Mouse (Mus musculus) c-Kit-positive CD71-positive TER-119-positive erythroid progenitor cells, embryonic 14.5 days (primary cell): ENCODE measurements around the gene Ptger1.
A peak's percentile ranks its signal among the peaks of the same experiment; 100 is the strongest.

Experiments used
- DNase-seq: peaks from one replicate; pipeline ENCODE4 v3.0.0-alpha.2; 2013; ENCODE audit warnings: low spot score

Gene Ptger1

GRCm38 (mm10) chr8:83656484-83657246 lies 9.8 kb upstream of the Ptger1 start:
- DNase-seq, result no peak

GRCm38 (mm10) chr8:83660545-83660944 lies 5.9 kb upstream of the Ptger1 start:
- no peak for DNase-seq

DNA sequence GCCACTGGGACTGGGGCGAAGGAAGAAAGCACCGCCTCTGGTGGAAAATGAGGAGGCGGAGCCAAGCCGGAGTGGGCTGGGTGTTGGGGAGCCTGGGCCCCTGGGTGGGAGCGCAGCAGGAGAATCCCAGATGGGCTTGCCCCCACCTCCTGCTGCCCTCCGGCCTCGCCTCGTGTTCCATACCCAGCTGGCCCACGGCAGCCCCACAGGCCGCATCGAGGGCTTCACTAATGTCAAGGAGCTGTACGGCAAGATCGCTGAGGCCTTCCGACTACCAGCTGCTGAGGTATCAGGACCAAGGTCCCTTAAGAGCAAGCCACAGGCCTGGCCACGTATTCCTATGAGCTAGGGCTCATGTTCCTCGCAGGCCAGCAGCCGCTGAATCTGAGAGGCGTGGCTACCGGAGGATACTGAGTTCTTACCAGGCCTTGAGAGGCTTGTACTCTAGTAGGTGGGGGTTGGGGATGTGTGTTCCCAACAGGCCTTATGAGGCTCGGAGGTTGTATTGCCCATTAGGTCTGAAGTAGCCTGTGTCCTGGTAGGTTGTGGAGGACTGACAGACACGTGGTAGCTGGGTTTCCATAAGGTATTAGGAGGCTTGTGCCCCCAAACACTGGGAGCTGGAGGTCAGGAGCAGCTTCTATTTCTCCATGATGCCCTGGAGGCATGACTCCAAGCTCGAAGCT lies 5.3 kb upstream of the Ptger1 start:
- DNase-seq, result no peak

DNA sequence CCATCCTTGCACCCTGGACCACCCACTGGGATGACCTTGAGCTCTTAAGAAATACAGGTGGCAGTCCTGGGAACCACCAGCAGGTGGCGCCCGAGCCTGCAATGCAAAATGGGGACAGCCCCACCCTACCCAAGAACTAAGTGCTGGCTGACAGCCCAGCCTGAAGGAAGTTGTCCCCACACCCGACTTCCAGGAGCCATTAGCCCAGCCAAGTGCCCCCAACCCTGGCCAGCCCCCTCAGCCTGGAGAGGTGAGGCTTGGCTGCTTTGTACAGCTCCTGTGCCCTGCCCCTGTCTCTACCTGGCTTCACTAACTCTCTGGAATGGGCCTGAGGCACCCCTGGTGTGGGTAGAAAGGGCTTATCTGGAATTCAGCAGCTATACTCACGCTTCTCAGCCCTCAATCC lies 4.1 kb upstream of the Ptger1 start:
- DNase-seq, result peak; percentile 82

GRCm38 (mm10) chr8:83664096-83664495 lies 2.4 kb upstream of the Ptger1 start:
- DNase-seq, result no peak

DNA sequence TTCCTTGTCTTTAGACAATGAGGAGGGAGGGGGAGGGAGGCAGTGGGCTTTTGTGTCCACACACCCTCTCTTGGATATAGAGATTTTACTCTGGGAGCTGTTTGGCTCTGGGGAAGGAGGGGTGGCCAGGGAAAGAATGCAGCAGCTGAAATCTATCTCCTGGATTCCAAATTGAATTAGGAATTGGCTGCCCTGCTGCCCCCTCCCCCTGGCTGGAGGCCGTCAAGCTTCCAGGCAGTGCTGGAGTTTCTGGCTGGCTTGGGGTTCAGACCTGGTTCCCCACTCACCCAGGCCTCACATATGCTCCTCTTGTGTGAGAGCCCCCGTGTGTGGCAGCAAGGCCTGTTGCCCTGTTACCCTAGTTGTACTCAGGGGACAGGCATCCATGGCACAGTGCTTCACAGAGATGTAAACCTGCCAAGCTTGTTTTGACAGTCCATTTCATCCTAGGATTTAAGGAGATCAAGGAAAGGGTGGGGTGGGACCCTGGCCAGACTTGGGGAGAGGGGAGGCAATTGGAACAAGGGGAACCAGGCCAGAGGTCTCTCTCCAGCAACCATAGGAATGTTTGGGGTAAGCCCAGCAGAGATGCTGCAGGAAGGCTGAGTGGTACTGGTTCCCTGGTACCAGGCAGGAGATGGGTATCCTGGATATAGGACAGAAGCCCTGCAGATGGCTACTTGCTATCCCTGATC lies 1.4 kb upstream of the Ptger1 start:
- no peak for DNase-seq

GRCm38 (mm10) chr8:83666866-83667234 lies 372 bp downstream of the Ptger1 start:
- no peak for DNase-seq

DNA sequence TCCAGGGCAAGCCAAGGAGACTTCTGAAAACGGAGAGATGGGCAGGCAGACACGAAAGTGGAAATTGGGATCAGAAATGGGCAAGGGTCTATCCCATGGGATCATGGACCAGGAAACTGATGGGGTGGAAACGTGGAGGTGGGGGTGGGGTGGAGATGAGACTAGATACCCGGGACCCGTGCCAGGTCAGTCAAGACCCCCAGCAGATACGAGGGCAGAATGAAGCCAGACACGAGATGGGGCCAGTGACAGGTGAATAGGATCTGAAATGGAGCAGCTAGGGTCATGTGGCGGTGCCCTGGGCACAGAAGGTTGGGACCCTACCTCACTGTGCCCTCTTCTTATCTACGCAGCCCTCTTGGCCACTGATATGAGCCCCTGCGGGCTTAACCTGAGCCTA lies 1.0 kb downstream of the Ptger1 start:
- no peak for DNase-seq

GRCm38 (mm10) chr8:83668010-83668916 lies 1.8 kb downstream of the Ptger1 start:
- no peak for DNase-seq

DNA sequence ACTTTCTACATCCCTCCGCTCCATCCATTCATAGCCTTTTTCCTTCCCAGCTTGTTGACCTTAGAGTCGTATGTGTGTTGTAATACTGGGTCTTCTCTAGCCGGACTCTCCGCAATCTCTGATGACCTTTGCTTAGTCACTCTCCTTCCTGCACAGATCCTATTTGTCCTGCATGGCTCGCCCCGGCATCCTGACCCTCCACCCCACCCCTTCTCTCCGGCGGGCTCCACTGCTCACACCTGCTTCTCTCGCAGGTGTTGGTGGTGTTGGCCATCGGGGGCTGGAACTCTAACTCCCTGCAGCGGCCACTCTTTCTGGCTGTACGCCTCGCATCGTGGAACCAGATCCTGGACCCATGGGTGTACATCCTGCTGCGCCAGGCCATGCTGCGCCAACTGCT lies 2.5 kb downstream of the Ptger1 start:
- DNase-seq, result no peak

DNA sequence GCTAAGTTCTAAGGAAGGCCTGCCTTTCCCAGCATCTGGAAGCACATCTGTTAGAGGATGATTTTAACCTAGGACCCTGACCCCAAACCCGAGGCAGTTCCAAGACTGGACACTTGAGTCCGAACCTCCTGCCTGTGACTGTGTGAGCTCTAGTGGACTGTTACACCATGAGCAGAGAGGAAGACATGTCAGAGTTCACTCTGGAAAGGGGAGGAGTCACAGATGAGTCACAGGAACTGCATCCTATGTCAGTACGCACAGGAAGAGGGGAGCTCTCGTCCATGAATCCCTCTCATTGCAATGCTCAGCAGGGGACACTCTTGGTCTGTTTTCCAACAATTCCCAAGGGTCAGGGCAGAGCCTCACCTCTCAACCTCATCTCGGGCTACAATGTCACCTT lies 6.5 kb downstream of the Ptger1 start:
- no peak for DNase-seq

- DNase-seq, result no peak
Observed at GRCm38 (mm10) chr8:83674497-83674896, 8.0 kb downstream of the Ptger1 start.

DNA sequence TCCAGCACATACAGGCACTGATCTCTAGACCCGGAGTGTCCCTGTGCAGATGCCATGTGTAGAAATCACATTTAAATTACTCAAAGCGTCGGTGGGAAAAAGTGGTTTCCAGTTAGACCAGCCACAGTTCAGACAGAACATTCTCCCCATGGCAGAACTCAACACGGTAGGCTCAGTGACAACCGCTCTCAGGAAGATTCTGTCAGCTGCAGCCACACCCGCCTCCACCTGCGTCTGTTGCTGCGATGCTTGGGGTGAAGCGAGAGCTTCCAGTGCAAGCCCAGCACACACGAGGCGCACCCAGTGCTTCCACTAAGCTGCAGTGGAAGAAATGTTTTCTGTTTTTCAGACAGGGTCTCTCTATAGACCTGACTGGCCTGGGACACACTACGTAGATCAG lies 13.4 kb downstream of the Ptger1 start:
- DNase-seq, result no peak

GRCm38 (mm10) chr8:83680603-83681002 lies 14.1 kb downstream of the Ptger1 start:
- DNase-seq, result no peak

DNA sequence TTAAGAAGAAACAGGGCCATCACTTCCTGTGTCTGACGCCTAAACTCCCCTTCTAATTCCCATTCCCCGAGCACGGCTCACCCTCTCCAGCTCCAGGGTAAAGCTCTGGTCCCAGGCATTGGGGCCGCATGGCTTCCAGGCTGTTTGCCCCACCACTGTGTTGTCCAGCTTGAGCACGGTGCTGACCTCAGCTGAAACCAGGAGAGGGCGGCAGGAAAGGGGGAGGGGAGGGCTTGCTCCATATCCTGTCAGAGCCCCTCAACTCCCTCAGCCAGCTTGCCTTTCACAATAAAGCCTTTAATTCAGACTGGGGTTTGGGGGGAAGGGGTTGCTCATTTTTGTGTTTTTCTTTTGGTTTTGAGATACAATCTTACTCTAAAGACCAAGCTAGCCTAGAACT lies 14.6 kb downstream of the Ptger1 start:
- no peak for DNase-seq

DNA sequence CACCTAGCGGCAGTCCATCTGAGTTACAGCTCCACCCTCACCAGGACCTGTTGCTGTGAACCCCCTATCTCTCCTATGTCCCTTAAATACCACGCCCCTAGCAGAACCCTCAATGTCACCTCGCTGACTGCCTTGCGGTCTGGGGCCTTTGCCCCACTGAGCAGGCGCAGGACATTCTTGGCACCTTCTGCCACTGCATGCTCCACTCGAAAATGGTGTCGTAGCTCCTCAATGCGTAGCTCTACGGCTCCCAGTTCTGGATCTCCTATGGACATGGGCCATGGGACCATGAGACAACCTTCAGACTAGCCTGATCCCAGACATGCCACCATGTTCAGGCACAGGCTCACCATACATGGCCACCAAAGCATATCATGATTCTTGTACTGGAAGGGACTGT lies 18.0 kb downstream of the Ptger1 start:
- DNase-seq, result no peak

- no peak for DNase-seq
Observed at GRCm38 (mm10) chr8:83689264-83689663, 22.8 kb downstream of the Ptger1 start.

DNA sequence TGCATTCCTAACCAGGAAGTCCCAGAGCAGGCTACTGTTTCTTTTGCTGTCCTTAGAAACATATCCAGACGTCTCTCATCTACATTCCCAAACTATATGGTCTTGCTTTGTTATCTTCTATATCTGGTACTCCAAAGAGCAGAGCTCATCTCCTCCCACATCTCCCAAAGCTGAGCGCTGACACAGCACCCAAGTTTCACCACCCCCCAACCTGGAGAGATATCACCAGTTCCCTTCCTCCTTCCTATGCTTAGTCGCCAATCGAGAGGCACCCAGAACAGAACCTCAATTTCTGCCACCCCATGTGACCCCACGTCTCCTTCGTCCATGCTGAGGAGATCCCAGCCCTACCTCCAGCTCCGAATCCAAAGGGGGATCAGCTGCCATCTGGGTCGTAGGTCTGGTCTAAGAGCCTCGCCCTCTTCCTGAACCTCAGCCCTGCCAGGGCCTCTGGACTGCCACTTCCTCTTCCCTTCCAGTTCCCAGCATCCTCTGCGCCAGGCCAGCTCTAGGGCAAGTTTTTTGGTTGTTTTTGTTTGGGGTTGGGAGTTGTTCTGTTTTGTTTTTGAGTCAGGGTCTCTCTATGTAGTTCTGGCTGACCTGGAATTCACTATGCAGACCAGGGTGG lies 27.2 kb downstream of the Ptger1 start:
- DNase-seq, result no peak

DNA sequence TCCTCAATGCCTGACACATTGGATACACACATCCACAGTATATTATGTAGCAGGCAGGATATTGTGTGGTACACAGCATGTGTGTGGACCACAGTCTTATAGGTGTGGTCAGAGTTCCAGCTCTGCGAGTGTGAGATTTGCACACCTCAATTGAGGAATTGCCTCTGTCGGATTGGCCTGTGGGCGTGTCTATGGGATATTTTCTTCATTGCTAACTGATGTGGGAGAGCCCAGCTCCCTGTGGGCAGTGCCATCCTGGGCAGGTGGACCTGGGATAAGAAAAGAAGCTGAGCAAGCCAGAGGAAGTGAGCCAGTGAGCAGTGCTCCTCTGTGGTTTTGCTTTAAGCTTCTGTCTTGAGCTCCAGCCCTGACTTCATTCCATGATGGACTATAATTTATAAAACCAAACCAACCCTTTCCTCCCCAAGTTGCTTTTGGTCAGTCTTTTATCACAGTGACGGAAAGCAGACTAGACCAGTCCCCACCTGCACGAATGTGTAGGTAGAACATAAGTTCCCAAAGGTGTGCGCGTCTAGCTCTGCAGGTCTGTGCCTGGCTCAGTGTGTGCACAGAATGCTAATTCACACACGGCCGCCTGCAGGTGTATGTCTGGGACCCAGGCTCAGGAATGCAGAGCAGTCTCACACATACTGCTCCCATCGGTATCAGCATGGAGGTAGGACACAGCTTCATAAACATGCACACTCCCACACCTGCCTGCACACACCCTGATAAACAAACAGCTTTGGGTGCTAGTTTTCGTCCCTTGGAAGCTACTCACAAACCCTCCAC lies 28.1 kb downstream of the Ptger1 start:
- no peak for DNase-seq

DNA sequence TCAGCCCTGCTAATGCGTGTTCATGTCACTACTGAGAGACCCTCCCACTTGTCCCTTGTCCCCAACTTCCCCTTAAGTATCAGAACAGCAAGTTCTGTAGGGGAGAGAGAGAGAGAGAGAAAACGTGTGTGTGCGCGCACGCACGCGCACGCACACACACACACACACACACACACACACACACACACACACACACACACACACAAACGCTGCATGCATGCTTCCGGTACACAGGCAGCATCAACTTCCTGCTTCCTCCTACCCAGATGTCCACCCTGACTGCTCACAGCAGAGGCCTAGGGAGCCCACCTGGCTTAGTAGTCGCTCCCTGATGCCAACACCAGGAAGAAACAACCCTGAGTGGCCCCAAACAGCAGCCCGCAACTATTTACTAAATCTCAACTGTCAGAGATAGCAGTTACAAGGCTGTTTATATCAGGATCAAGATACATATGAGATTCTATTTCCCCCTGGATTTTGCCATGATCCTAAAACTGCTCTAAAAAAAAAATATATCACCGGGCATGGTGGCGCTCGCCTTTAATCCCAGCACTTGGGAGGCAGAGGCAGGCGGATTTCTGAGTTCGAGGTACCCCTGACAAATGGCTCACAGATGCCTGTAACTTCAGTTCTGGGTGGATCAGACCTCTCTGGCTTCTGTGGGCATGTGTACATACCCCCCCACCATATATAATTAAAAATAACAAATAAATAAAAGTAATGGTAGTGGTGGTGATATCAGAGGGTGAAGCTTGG lies 29.1 kb downstream of the Ptger1 start:
- no peak for DNase-seq
